Mouse (Mus musculus) forebrain, postnatal 0 days (tissue): ENCODE measurements around the gene Ptprm. TPM values are rescaled to one million over a fixed set of nuclear protein-coding genes. Genes with fewer than 3 reads are reported as not detected.

ENCODE experiments used
- ATAC-seq: fragments of 200-750 bp; cut with Nextera tagmentation; 2 replicates; pipeline ENCODE4 v1.8.0; 2017; ENCODE audit warnings: mild to moderate bottlenecking, moderate library complexity
- DNase-seq: peaks from one replicate; pipeline ENCODE4 v3.0.0-alpha.2; 2015
- H3K27ac ChIP-seq: fragments of 300-500 bp; sonication (generic); 2 replicates; pipeline ENCODE4 v1.5.1; 2014; ENCODE audit warnings: low read depth, mild to moderate bottlenecking, antibody characterized with exemption, low read length, moderate library complexity, mixed read lengths
- H3K27me3 ChIP-seq: fragments of 300-500 bp; sonication (generic); 2 replicates; pipeline ENCODE4 v1.6.1; 2014; ENCODE audit warnings: mild to moderate bottlenecking, low read length, mixed read lengths; ENCODE audit not compliant: insufficient read depth
- H3K36me3 ChIP-seq: fragments of 300-500 bp; sonication (generic); 2 replicates; pipeline ENCODE4 v1.6.1; 2014; ENCODE audit warnings: mild to moderate bottlenecking, moderate library complexity; ENCODE audit not compliant: insufficient read depth
- H3K4me1 ChIP-seq: fragments of 300-500 bp; sonication (generic); 2 replicates; pipeline ENCODE4 v1.6.1; 2014; ENCODE audit warnings: antibody characterized with exemption; ENCODE audit not compliant: insufficient read depth
- H3K4me2 ChIP-seq: fragments of 300-500 bp; sonication (generic); 2 replicates; pipeline ENCODE4 v1.6.1; 2014; ENCODE audit warnings: low read depth, mild to moderate bottlenecking, moderate library complexity
- H3K4me3 ChIP-seq: fragments of 300-500 bp; sonication (generic); 2 replicates; pipeline ENCODE4 v1.5.1; 2014; ENCODE audit warnings: low read depth, low read length, mixed read lengths
- H3K9ac ChIP-seq: fragments of 300-500 bp; sonication (generic); 2 replicates; pipeline ENCODE4 v1.6.1; 2014; ENCODE audit warnings: mild to moderate bottlenecking
- H3K9me3 ChIP-seq: fragments of 300-500 bp; sonication (generic); 2 replicates; pipeline ENCODE4 v1.6.1; 2016; ENCODE audit warnings: low read length
- CTCF ChIP-seq: sonication (generic); IDR thresholded peaks from 2 replicates; pipeline ENCODE4 v1.5.1; 2016; ENCODE audit warnings: antibody characterized with exemption, control low read depth, low read depth
- whole genome bisulfite sequencing: fragments of 180-500 bp; shearing (Covaris S2); extraction: QIAGEN DNeasy Blood & Tissue Kit; methylation state at CpG from one replicate; pipeline ENCODE4 v1.1.7; 2014; 5-methylcytosine and 5-hydroxymethylcytosine counted together
- polyA plus RNA-seq: library from polyadenylated mRNA; unstranded; fragments of >200 nt; fragmentation: Nextera tagmentation; extraction: Ambion mirVana; gene quantifications from 2 replicates; pipeline ENCODE4 v1.2.1, GENCODE M21; 2015
- total RNA-seq: library from RNA; depleted of rRNA; stranded (reverse); fragments of >200 nt; gene quantifications from 2 replicates; pipeline ENCODE4 v1.2.3, GENCODE M21; 2014

Ptprm gene
- total and polyA plus RNA-seq, 2 experiments from 2014 or later = 12.9 to 33.2 TPM

- WGBS = 75% methylated on average over 16 of the region's 16 CpGs
- TF ChIP-seq CTCF = no peak
- Histone ChIP-seq H3K4me3 (no peak overlapping the region), H3K9me3 (no peaks in the 10 kb centered on the region), H3K9ac (no peak overlapping the region), H3K4me2 (no peak overlapping the region), H3K27me3 (no peaks in the 10 kb centered on the region), H3K4me1 (no peaks in the 10 kb centered on the region), H3K27ac (no peak overlapping the region), H3K36me3 (no peaks in the 10 kb centered on the region)
- DNase-seq (no peak), ATAC-seq (no peak)
Observed at GRCm38 (mm10) chr17:66671715-66672230, 682.5 kb downstream of the Ptprm start.

- H3K4me1 ChIP-seq = no peaks in the 10 kb centered on the region
- DNase-seq (no peak), ATAC-seq (no peak)
- no peaks in the 10 kb centered on the region for H3K36me3 ChIP-seq
- no peak overlapping the region for H3K4me2 ChIP-seq
- H3K9me3 ChIP-seq = no peaks in the 10 kb centered on the region
- no peak overlapping the region for H3K9ac ChIP-seq
- WGBS = 31% methylated on average over 8 of the region's 8 CpGs
- no peaks in the 10 kb centered on the region for H3K27me3 ChIP-seq
- H3K27ac ChIP-seq = no peak overlapping the region
- H3K4me3 ChIP-seq = no peak overlapping the region
- no peak for TF ChIP-seq CTCF
Observed at GRCm38 (mm10) chr17:66671287-66671686, 683.0 kb downstream of the Ptprm start.

DNA sequence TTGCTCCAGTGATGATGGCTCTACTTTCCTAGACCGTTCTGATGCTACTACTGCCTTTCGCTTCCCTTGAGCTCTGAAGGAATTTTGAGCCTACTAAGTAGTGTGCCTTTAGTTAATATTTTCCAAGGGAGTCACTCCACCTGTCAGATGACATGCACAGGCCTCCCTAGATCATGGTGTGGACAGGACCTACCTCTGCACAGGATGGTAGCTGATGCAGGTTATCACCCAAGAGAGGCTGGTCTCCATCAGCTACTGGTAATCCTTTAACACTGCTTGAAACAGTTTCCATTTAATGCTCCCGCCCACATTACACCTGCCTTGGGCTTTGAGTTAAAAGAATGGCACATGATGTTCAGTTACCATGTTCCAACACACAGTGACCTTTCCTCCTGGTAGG lies 688.5 kb downstream of the Ptprm start:
- Histone ChIP-seq H3K36me3 (no peaks in the 10 kb centered on the region), H3K27ac (no peak overlapping the region), H3K4me3 (no peak overlapping the region), H3K27me3 (no peaks in the 10 kb centered on the region), H3K4me1 (no peaks in the 10 kb centered on the region), H3K9ac (no peak overlapping the region), H3K4me2 (no peak overlapping the region), H3K9me3 (no peaks in the 10 kb centered on the region)
- ATAC-seq = no peak
- no peak for TF ChIP-seq CTCF
- 96% methylated on average over 3 of the region's 3 CpGs for WGBS
- no peak for DNase-seq

DNA sequence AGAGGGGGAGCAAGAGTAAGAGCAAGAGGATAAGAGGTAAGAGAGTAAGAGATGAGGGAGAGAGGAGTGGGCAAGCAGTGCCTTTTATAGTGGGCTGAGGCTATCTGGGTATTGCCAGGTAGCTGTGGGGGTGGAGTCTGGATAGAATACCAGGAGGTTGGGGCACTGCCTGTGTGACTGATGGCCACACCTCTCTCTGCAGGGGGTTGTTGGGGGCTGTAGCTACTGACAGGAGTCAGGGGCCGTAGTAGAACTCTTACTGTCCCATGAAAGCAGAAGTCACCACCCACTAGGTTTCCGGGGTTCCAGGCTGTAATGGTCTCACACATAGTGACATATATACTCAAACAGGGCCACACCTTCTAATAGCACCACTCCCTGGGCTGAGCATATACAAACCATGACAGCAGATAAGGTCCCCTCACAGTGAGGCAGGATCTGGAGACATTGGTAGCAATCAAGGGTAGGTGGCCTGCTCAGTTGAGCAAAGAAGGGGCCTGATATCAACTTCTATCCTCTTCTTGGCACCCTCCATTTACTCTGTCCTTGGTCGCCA lies 689.0 kb downstream of the Ptprm start:
- no peak for TF ChIP-seq CTCF
- no peaks in the 10 kb centered on the region for H3K4me1 ChIP-seq
- no peak overlapping the region for H3K9ac ChIP-seq
- no peaks in the 10 kb centered on the region for H3K27me3 ChIP-seq
- 84% methylated on average over 3 of the region's 3 CpGs for WGBS
- H3K36me3 ChIP-seq = no peaks in the 10 kb centered on the region
- no peak for ATAC-seq
- H3K9me3 ChIP-seq = no peaks in the 10 kb centered on the region
- H3K4me3 ChIP-seq = no peak overlapping the region
- no peak overlapping the region for H3K4me2 ChIP-seq
- no peak overlapping the region for H3K27ac ChIP-seq
- DNase-seq = no peak

- Histone ChIP-seq H3K4me1 (no peaks in the 10 kb centered on the region), H3K27me3 (no peaks in the 10 kb centered on the region), H3K9me3 (no peaks in the 10 kb centered on the region), H3K4me2 (no peak overlapping the region), H3K36me3 (no peaks in the 10 kb centered on the region), H3K27ac (no peak overlapping the region), H3K9ac (no peak overlapping the region), H3K4me3 (no peak overlapping the region)
- TF ChIP-seq CTCF = no peak
- ATAC-seq (no peak), DNase-seq (no peak)
- 68% methylated on average over 10 of the region's 10 CpGs for WGBS
Observed at GRCm38 (mm10) chr17:66664796-66665195, 689.5 kb downstream of the Ptprm start.

GRCm38 (mm10) chr17:66659242-66659641 lies 695.0 kb downstream of the Ptprm start:
- DNase-seq = no peak
- WGBS = 48% methylated on average over 3 of the region's 3 CpGs
- Histone ChIP-seq H3K9me3 (no peaks in the 10 kb centered on the region), H3K9ac (no peak overlapping the region), H3K4me2 (no peak overlapping the region), H3K27me3 (no peaks in the 10 kb centered on the region), H3K27ac (no peak overlapping the region), H3K4me3 (no peak overlapping the region), H3K36me3 (no peaks in the 10 kb centered on the region), H3K4me1 (no peaks in the 10 kb centered on the region)
- TF ChIP-seq CTCF = no peak
- ATAC-seq = no peak

GRCm38 (mm10) chr17:66637951-66638722 lies 716.1 kb downstream of the Ptprm start:
- no peak for TF ChIP-seq CTCF
- Histone ChIP-seq H3K4me3 (no peak overlapping the region), H3K4me2 (no peak overlapping the region), H3K9me3 (no peaks in the 10 kb centered on the region), H3K4me1 (no peaks in the 10 kb centered on the region), H3K27me3 (no peaks in the 10 kb centered on the region), H3K36me3 (no peaks in the 10 kb centered on the region), H3K27ac (no peak overlapping the region), H3K9ac (no peak overlapping the region)
- ATAC-seq (no peak), DNase-seq (no peak)
- 84% methylated on average over 7 of the region's 7 CpGs for WGBS
